Mouse (Mus musculus) hindbrain, embryonic 15.5 days (tissue): ENCODE results near the gene Hoxa1. TPM values are rescaled to one million over a fixed set of nuclear protein-coding genes. Genes with fewer than 3 reads are reported as not detected.

Experiments used
- ATAC-seq: fragments of 200-750 bp; cut with Nextera tagmentation; 2 replicates; pipeline ENCODE4 v1.8.0; 2017; ENCODE audit warnings: low read depth, moderate number of reproducible peaks, moderate TSS enrichment; ENCODE audit not compliant: low FRiP score
- H3K27ac ChIP-seq: fragments of 300-500 bp; sonication (generic); replicated peaks from 2 replicates; pipeline ENCODE4 v1.5.1; 2015; ENCODE audit warnings: mild to moderate bottlenecking, inconsistent platforms
- H3K27me3 ChIP-seq: fragments of 300-500 bp; sonication (generic); 2 replicates; pipeline ENCODE4 v1.6.1; 2015; ENCODE audit warnings: control low read depth, inconsistent platforms
- H3K36me3 ChIP-seq: fragments of 300-500 bp; sonication (generic); 2 replicates; pipeline ENCODE4 v1.6.1; 2015; ENCODE audit warnings: control low read depth, inconsistent platforms
- H3K4me1 ChIP-seq: fragments of 300-500 bp; sonication (generic); replicated peaks from 2 replicates; pipeline ENCODE4 v1.6.1; 2015; ENCODE audit warnings: control low read depth, inconsistent platforms
- H3K4me2 ChIP-seq: fragments of 300-500 bp; sonication (generic); 2 replicates; pipeline ENCODE4 v1.6.1; 2015; ENCODE audit warnings: moderate library complexity, mild to moderate bottlenecking, inconsistent platforms
- H3K4me3 ChIP-seq: fragments of 300-500 bp; sonication (generic); 2 replicates; pipeline ENCODE4 v1.5.1; 2015; ENCODE audit warnings: mild to moderate bottlenecking, inconsistent platforms
- H3K9ac ChIP-seq: fragments of 300-500 bp; sonication (generic); 2 replicates; pipeline ENCODE4 v1.6.1; 2015; ENCODE audit warnings: inconsistent platforms
- H3K9me3 ChIP-seq: fragments of 300-500 bp; sonication (generic); 2 replicates; pipeline ENCODE4 v1.6.1; 2016; ENCODE audit warnings: control low read depth, inconsistent platforms
- WGBS: fragments of 180-500 bp; shearing (Covaris S2); methylation state at CpG from one replicate; pipeline ENCODE4 v1.1.7; 2015; 5-methylcytosine and 5-hydroxymethylcytosine counted together
- polyA plus RNA-seq: library from polyadenylated mRNA; unstranded; fragments of >200 nt; fragmentation: Nextera tagmentation; extraction: Ambion mirVana; gene quantifications from 2 replicates; pipeline ENCODE4 v1.2.1, GENCODE M21; 2015

Hoxa1 gene
- 1.3 and 1.8 TPM in 2 replicates for polyA plus RNA-seq

GRCm38 (mm10) chr6:52158276-52159051 lies at the start of gene Hoxa1:
Gene Hoxa1 (minus strand): TSS chr6:52158317.
- ATAC-seq: peak; percentile 92
- H3K27me3 ChIP-seq: peaks cover 44% of the 10 kb centered on the region
- H3K4me1 ChIP-seq: peaks cover 31% of the 10 kb centered on the region
- peak within 1 kb of the TSS; percentile 97 for H3K4me2 ChIP-seq
- no peaks in the 10 kb centered on the region for H3K36me3 ChIP-seq
- no peaks in the 10 kb centered on the region for H3K9me3 ChIP-seq
- peak within 1 kb of the TSS; percentile 67 for H3K9ac ChIP-seq
- peak within 1 kb of the TSS; percentile 89 for H3K27ac ChIP-seq
- WGBS: under 1% methylated on average over 54 of the region's 55 CpGs
- H3K4me3 ChIP-seq: peak within 1 kb of the TSS; percentile 87

GRCm38 (mm10) chr6:52207684-52207976 lies 49.5 kb upstream of the Hoxa1 start:
- Histone ChIP-seq H3K4me2 (peak overlapping the region; percentile 53), H3K4me1 (peaks cover 27% of the 10 kb centered on the region), H3K9ac (no peak overlapping the region), H3K27ac (peak overlapping the region; percentile 80; the same call in 1 of the 2 replicates), H3K9me3 (no peaks in the 10 kb centered on the region), H3K4me3 (peak overlapping the region; percentile 38; the same call in 1 of the 2 replicates), H3K27me3 (peaks cover 84% of the 10 kb centered on the region), H3K36me3 (no peaks in the 10 kb centered on the region)
- no peak for ATAC-seq

- H3K4me1 ChIP-seq: peaks cover 27% of the 10 kb centered on the region
- peak overlapping the region; percentile 80; the same call in 1 of the 2 replicates for H3K27ac ChIP-seq
- H3K9me3 ChIP-seq: no peaks in the 10 kb centered on the region
- H3K4me2 ChIP-seq: peak overlapping the region; percentile 53
- 8% methylated on average over 4 of the region's 4 CpGs for WGBS
- ATAC-seq: no peak
- peak overlapping the region; percentile 38 for H3K4me3 ChIP-seq
- peaks cover 84% of the 10 kb centered on the region for H3K27me3 ChIP-seq
- no peaks in the 10 kb centered on the region for H3K36me3 ChIP-seq
- no peak overlapping the region for H3K9ac ChIP-seq
Observed at GRCm38 (mm10) chr6:52206882-52207683, 49.0 kb upstream of the Hoxa1 start.

GRCm38 (mm10) chr6:52205638-52206621 lies 47.8 kb upstream of the Hoxa1 start:
- H3K9me3 ChIP-seq: no peaks in the 10 kb centered on the region

GRCm38 (mm10) chr6:52205221-52205620 lies 47.1 kb upstream of the Hoxa1 start:
- Histone ChIP-seq H3K27ac (peak overlapping the region; percentile 80), H3K4me1 (peaks cover 18% of the 10 kb centered on the region), H3K4me3 (peak overlapping the region; percentile 38), H3K9ac (peak overlapping the region; percentile 29; the same call in 1 of the 2 replicates), H3K36me3 (no peaks in the 10 kb centered on the region), H3K27me3 (peaks cover 83% of the 10 kb centered on the region), H3K9me3 (no peaks in the 10 kb centered on the region), H3K4me2 (peak overlapping the region; percentile 53)
- WGBS: 5% methylated on average over 14 of the region's 14 CpGs
- ATAC-seq: no peak

More at GRCm38 (mm10) chr6:52205638-52206621, 47.8 kb upstream of the Hoxa1 start:
- peaks cover 18% of the 10 kb centered on the region for H3K4me1 ChIP-seq
- 3% methylated on average over 55 of the region's 55 CpGs for WGBS
- H3K4me3 ChIP-seq: peak overlapping the region; percentile 38
- peaks cover 81% of the 10 kb centered on the region for H3K27me3 ChIP-seq
- no peaks in the 10 kb centered on the region for H3K36me3 ChIP-seq
- ATAC-seq: no peak
- H3K4me2 ChIP-seq: peak overlapping the region; percentile 53
- peak overlapping the region; percentile 80 for H3K27ac ChIP-seq
- peak overlapping the region; percentile 29; the same call in 1 of the 2 replicates for H3K9ac ChIP-seq

- peak within 1 kb of the TSS; percentile 83 for H3K27ac ChIP-seq
- peak; percentile 83 for ATAC-seq
- H3K4me2 ChIP-seq: peak within 1 kb of the TSS; percentile 53
- peaks cover 83% of the 10 kb centered on the region for H3K27me3 ChIP-seq
- H3K36me3 ChIP-seq: no peaks in the 10 kb centered on the region
- H3K9me3 ChIP-seq: no peaks in the 10 kb centered on the region
- peak within 1 kb of the TSS; percentile 46 for H3K9ac ChIP-seq
- WGBS: under 1% methylated on average over 65 of the region's 65 CpGs
- H3K4me1 ChIP-seq: peaks cover 18% of the 10 kb centered on the region
- peak within 1 kb of the TSS; percentile 38 for H3K4me3 ChIP-seq
Observed at GRCm38 (mm10) chr6:52204050-52204752, 46.1 kb upstream of the Hoxa1 start, which contains the start of gene Hoxa5. Gene Hoxa5 (minus strand): TSS chr6:52204587.

GRCm38 (mm10) chr6:52203371-52204049 lies 45.4 kb upstream of the Hoxa1 start:
- H3K4me2 ChIP-seq: peak overlapping the region; percentile 53
- H3K9me3 ChIP-seq: no peaks in the 10 kb centered on the region
- under 1% methylated on average over 45 of the region's 46 CpGs for WGBS
- no peaks in the 10 kb centered on the region for H3K36me3 ChIP-seq
- H3K9ac ChIP-seq: peak overlapping the region; percentile 46
- H3K4me3 ChIP-seq: peak overlapping the region; percentile 38
- peaks cover 13% of the 10 kb centered on the region for H3K4me1 ChIP-seq
- peak overlapping the region; percentile 83 for H3K27ac ChIP-seq
- peaks cover 83% of the 10 kb centered on the region for H3K27me3 ChIP-seq
- no peak for ATAC-seq

GRCm38 (mm10) chr6:52203121-52203370 lies 44.9 kb upstream of the Hoxa1 start:
- ATAC-seq: no peak
- Histone ChIP-seq H3K4me3 (peak overlapping the region; percentile 38), H3K36me3 (no peaks in the 10 kb centered on the region), H3K9me3 (no peaks in the 10 kb centered on the region), H3K4me2 (peak overlapping the region; percentile 53), H3K27ac (peak overlapping the region; percentile 83), H3K27me3 (peaks cover 83% of the 10 kb centered on the region), H3K9ac (peak overlapping the region; percentile 46), H3K4me1 (peaks cover 10% of the 10 kb centered on the region)
- under 1% methylated on average over 10 of the region's 10 CpGs for WGBS

- Histone ChIP-seq H3K4me2 (peak overlapping the region; percentile 53), H3K9ac (peak overlapping the region; percentile 46), H3K9me3 (no peaks in the 10 kb centered on the region), H3K4me3 (peak overlapping the region; percentile 38), H3K36me3 (no peaks in the 10 kb centered on the region), H3K27me3 (peaks cover 85% of the 10 kb centered on the region), H3K4me1 (peaks cover 10% of the 10 kb centered on the region), H3K27ac (peak overlapping the region; percentile 83)
- 3% methylated on average over 22 of the region's 22 CpGs for WGBS
- ATAC-seq: no peak
Observed at GRCm38 (mm10) chr6:52202362-52203120, 44.4 kb upstream of the Hoxa1 start.

- H3K4me1 ChIP-seq: peaks cover 10% of the 10 kb centered on the region
- H3K27ac ChIP-seq: peak overlapping the region; percentile 41
- peak overlapping the region; percentile 27 for H3K9ac ChIP-seq
- no peak for ATAC-seq
- peak overlapping the region; percentile 38 for H3K4me3 ChIP-seq
- 22% methylated on average over 1 of the region's 1 CpGs for WGBS
- H3K36me3 ChIP-seq: no peaks in the 10 kb centered on the region
- peak overlapping the region; percentile 53 for H3K4me2 ChIP-seq
- no peaks in the 10 kb centered on the region for H3K9me3 ChIP-seq
- peaks cover 85% of the 10 kb centered on the region for H3K27me3 ChIP-seq
Observed at GRCm38 (mm10) chr6:52201269-52201668, 43.2 kb upstream of the Hoxa1 start.
